Mouse (Mus musculus): Measurements from ENCODE around the gene Gm4553. TPM values are rescaled to one million over a fixed set of nuclear protein-coding genes. Genes with fewer than 3 reads are reported as not detected.
"Not testable (repeated sequence)": the region's sequence is repeated elsewhere in the genome, so short reads cannot be mapped to it uniquely, and the experiment has no call there.

Gm4553 gene
- not detected in 2 replicates for total RNA-seq (2014; rRNA removed)
- not detected in 2 replicates for polyA plus RNA-seq (2015; fragmentation: Nextera tagmentation; extraction: Ambion mirVana)

GRCm38 (mm10) chr7:142165639-142166038 lies at the start of gene Gm4553:
Gm4553 (minus strand) TSS chr7:142165739.
- H3K4me3 ChIP-seq (ENCODE audit: low read length); H3K9ac ChIP-seq (replicated peaks; ENCODE audit: low read length); H3K27ac ChIP-seq; H3K4me2 ChIP-seq (ENCODE audit: low read depth, low read length); ATAC-seq; H3K4me1 ChIP-seq (ENCODE audit: insufficient read depth, low read length); H3K9me3 ChIP-seq (ENCODE audit: low read length); DNase-seq (ENCODE audit: low spot score); H3K36me3 ChIP-seq (ENCODE audit: insufficient read depth, low read length); H3K27me3 ChIP-seq (ENCODE audit: insufficient read depth, low read length): not testable (repeated sequence)

DNA sequence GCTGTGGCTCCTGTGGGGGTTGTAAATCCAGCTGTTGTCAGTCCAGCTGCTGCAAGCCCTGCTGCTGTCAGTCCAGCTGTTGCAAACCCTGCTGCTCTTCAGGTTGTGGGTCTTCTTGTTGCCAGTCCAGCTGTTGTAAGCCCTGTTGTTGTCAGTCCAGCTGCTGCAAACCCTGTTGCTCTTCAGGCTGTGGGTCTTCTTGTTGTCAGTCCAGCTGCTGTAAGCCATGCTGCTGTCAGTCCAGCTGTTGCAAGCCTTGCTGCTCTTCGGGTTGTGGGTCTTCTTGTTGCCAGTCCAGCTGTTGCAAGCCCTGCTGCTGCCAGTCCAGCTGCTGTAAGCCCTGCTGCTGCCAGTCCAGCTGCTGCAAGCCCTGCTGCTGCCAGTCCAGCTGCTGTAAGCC lies 46.6 kb upstream of the Gm4553 start:
- not testable (repeated sequence) for H3K9ac ChIP-seq (replicated peaks; ENCODE audit: low read length); H3K4me3 ChIP-seq (ENCODE audit: low read length); H3K36me3 ChIP-seq (ENCODE audit: insufficient read depth, low read length); H3K27ac ChIP-seq; DNase-seq (ENCODE audit: low spot score); H3K4me2 ChIP-seq (ENCODE audit: low read depth, low read length); H3K9me3 ChIP-seq (ENCODE audit: low read length); ATAC-seq; H3K4me1 ChIP-seq (ENCODE audit: insufficient read depth, low read length); H3K27me3 ChIP-seq (ENCODE audit: insufficient read depth, low read length)
- 54% methylated on average over 1 of the region's 1 CpGs for WGBS

DNA sequence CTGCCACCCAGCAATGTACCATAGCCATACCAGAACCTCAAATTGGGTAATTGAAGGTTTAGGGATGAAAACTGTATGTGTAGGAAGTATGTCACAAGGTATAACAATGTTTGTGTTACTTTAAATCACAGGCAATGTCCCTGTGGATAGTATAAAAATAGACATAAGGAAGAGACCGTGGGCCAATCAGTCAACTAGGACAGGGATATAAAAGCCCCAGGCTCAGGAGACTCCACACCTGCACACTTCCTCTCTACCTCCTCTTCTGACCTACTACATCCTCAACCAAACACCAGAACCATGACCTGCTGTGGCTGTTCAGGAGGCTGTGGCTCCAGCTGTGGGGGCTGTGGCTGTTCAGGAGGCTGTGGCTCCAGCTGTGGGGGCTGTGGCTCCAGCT lies 46.0 kb upstream of the Gm4553 start, which contains the start of gene Gm7579:
TSS of gene Gm7579 (plus strand) at position 301 of the 400 bp plus-strand sequence.
- H3K27ac ChIP-seq: no peak within 1 kb of the TSS
- H3K27me3 ChIP-seq (ENCODE audit: insufficient read depth, low read length): no peaks in the 10 kb centered on the region
- WGBS: 52% methylated on average over 1 of the region's 1 CpGs
- H3K4me1 ChIP-seq (ENCODE audit: insufficient read depth, low read length): no peaks in the 10 kb centered on the region
- DNase-seq (ENCODE audit: low spot score) (no peak), ATAC-seq (no peak)
- no peaks in the 10 kb centered on the region for H3K9me3 ChIP-seq (ENCODE audit: low read length)
- no peaks in the 10 kb centered on the region for H3K36me3 ChIP-seq (ENCODE audit: insufficient read depth, low read length)
- no peak for TF ChIP-seq CTCF (IDR thresholded peaks at IDR 0.05; ENCODE audit: low read depth)
- H3K4me3 ChIP-seq (ENCODE audit: low read length): no peak within 1 kb of the TSS
- no peak within 1 kb of the TSS for H3K4me2 ChIP-seq (ENCODE audit: low read depth, low read length)
- no peak within 1 kb of the TSS for H3K9ac ChIP-seq (replicated peaks; ENCODE audit: low read length)

DNA sequence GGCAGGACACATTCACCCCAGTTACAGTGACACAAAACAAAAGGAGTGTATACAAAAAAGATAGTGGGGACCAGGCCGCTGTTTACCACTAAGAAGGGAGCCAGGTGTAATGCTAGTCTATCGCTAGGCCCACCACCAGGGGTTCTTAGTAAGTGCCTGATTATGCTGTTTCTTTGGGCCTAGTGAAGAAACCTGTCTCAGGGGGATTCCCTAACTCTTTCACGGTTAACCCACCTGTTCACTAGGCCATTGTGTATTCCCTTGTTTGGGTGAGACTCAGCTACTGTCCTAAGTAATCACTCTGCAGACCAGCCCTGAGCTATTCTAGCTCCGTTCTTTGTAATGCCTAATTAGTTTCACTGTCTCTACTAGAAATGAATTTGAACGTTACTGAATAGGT lies 41.4 kb upstream of the Gm4553 start:
- not testable (repeated sequence) for H3K27ac ChIP-seq; H3K9me3 ChIP-seq (ENCODE audit: low read length); H3K9ac ChIP-seq (replicated peaks; ENCODE audit: low read length); H3K4me3 ChIP-seq (ENCODE audit: low read length); H3K27me3 ChIP-seq (ENCODE audit: insufficient read depth, low read length); H3K4me1 ChIP-seq (ENCODE audit: insufficient read depth, low read length); DNase-seq (ENCODE audit: low spot score); H3K36me3 ChIP-seq (ENCODE audit: insufficient read depth, low read length); ATAC-seq; H3K4me2 ChIP-seq (ENCODE audit: low read depth, low read length)
- WGBS: 69% methylated on average over 5 of the region's 5 CpGs

DNA sequence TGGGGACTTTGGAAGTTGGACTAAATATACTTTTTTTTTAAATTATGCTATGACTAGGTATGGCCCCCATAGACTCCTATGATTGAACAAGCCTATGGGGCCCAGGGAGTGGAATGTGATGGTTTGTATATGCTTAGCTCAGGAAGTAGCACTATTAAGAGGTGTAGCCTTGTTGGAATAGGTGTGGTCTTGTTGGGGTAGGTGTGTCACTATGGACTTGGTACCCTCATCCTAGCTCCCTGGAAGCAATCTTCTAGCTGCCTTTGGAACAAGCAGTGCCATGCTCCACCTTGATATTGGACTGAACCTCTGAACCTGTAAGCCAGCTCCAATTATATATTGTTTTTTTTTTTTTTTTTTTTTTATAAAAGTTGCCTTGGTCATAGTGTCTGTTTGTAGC lies 39.9 kb upstream of the Gm4553 start:
- H3K27ac ChIP-seq: no peak overlapping the region
- H3K27me3 ChIP-seq (ENCODE audit: insufficient read depth, low read length): no peaks in the 10 kb centered on the region
- no peak overlapping the region for H3K4me3 ChIP-seq (ENCODE audit: low read length)
- H3K9ac ChIP-seq (replicated peaks; ENCODE audit: low read length): no peak overlapping the region
- DNase-seq (ENCODE audit: low spot score) (no peak), ATAC-seq (no peak)
- no peak for TF ChIP-seq CTCF (IDR thresholded peaks at IDR 0.05; ENCODE audit: low read depth)
- no peaks in the 10 kb centered on the region for H3K4me1 ChIP-seq (ENCODE audit: insufficient read depth, low read length)
- no peaks in the 10 kb centered on the region for H3K9me3 ChIP-seq (ENCODE audit: low read length)
- H3K4me2 ChIP-seq (ENCODE audit: low read depth, low read length): no peak overlapping the region
- H3K36me3 ChIP-seq (ENCODE audit: insufficient read depth, low read length): no peaks in the 10 kb centered on the region

- Histone ChIP-seq H3K27ac (no peak within 1 kb of the TSS), H3K36me3 (ENCODE audit: insufficient read depth, low read length) (no peaks in the 10 kb centered on the region), H3K4me2 (ENCODE audit: low read depth, low read length) (no peak within 1 kb of the TSS), H3K4me1 (ENCODE audit: insufficient read depth, low read length) (no peaks in the 10 kb centered on the region), H3K4me3 (ENCODE audit: low read length) (no peak within 1 kb of the TSS), H3K9ac (replicated peaks; ENCODE audit: low read length) (no peak within 1 kb of the TSS), H3K27me3 (ENCODE audit: insufficient read depth, low read length) (no peaks in the 10 kb centered on the region), H3K9me3 (ENCODE audit: low read length) (no peaks in the 10 kb centered on the region)
- DNase-seq (ENCODE audit: low spot score) (no peak), ATAC-seq (no peak)
- no peak for TF ChIP-seq CTCF (IDR thresholded peaks at IDR 0.05; ENCODE audit: low read depth)
- 69% methylated on average over 1 of the region's 1 CpGs for WGBS
Observed at GRCm38 (mm10) chr7:142201064-142201463, 35.5 kb upstream of the Gm4553 start, which contains the start of gene Krtap5-3. Krtap5-3 (plus strand) TSS chr7:142201364.

GRCm38 (mm10) chr7:142198748-142199147 lies 33.2 kb upstream of the Gm4553 start:
- ATAC-seq (no peak), DNase-seq (ENCODE audit: low spot score) (no peak)
- no peaks in the 10 kb centered on the region for H3K9me3 ChIP-seq (ENCODE audit: low read length)
- H3K4me3 ChIP-seq (ENCODE audit: low read length): no peak overlapping the region
- no peaks in the 10 kb centered on the region for H3K36me3 ChIP-seq (ENCODE audit: insufficient read depth, low read length)
- H3K27ac ChIP-seq: no peak overlapping the region
- no peak for TF ChIP-seq CTCF (IDR thresholded peaks at IDR 0.05; ENCODE audit: low read depth)
- WGBS: 79% methylated on average over 2 of the region's 2 CpGs
- H3K4me2 ChIP-seq (ENCODE audit: low read depth, low read length): no peak overlapping the region
- H3K27me3 ChIP-seq (ENCODE audit: insufficient read depth, low read length): no peaks in the 10 kb centered on the region
- H3K9ac ChIP-seq (replicated peaks; ENCODE audit: low read length): no peak overlapping the region
- H3K4me1 ChIP-seq (ENCODE audit: insufficient read depth, low read length): no peaks in the 10 kb centered on the region
